Mouse (Mus musculus) neural tube, embryonic 13.5 days (tissue): ENCODE measurements around the gene Col8a1. TPM values are rescaled to one million over a fixed set of nuclear protein-coding genes. Genes with fewer than 3 reads are reported as not detected.

Source experiments
- ATAC-seq: fragments of 200-750 bp; cut with Nextera tagmentation; 2 replicates; pipeline ENCODE4 v1.8.0; 2017; ENCODE audit warnings: low read depth, mild to moderate bottlenecking, moderate TSS enrichment, moderate library complexity
- H3K27ac ChIP-seq: fragments of 300-500 bp; sonication (generic); replicated peaks from 2 replicates; pipeline ENCODE4 v1.5.1; 2015; ENCODE audit warnings: moderate library complexity, mild to moderate bottlenecking, inconsistent platforms
- H3K27me3 ChIP-seq: fragments of 300-500 bp; sonication (generic); 2 replicates; pipeline ENCODE4 v1.6.1; 2015; ENCODE audit warnings: mild to moderate bottlenecking, inconsistent platforms
- H3K36me3 ChIP-seq: fragments of 300-500 bp; sonication (generic); 2 replicates; pipeline ENCODE4 v1.6.1; 2015; ENCODE audit warnings: mild to moderate bottlenecking, inconsistent platforms
- H3K4me1 ChIP-seq: fragments of 300-500 bp; sonication (generic); replicated peaks from 2 replicates; pipeline ENCODE4 v1.6.1; 2015; ENCODE audit warnings: inconsistent platforms
- H3K4me2 ChIP-seq: fragments of 300-500 bp; sonication (generic); 2 replicates; pipeline ENCODE4 v1.6.1; 2015; ENCODE audit warnings: inconsistent platforms, mild to moderate bottlenecking, moderate library complexity
- H3K4me3 ChIP-seq: fragments of 300-500 bp; sonication (generic); 2 replicates; pipeline ENCODE4 v1.5.1; 2015; ENCODE audit warnings: mild to moderate bottlenecking, inconsistent platforms
- H3K9ac ChIP-seq: fragments of 300-500 bp; sonication (generic); 2 replicates; pipeline ENCODE4 v1.6.1; 2015; ENCODE audit warnings: moderate library complexity, mild to moderate bottlenecking, inconsistent platforms
- H3K9me3 ChIP-seq: fragments of 300-500 bp; sonication (generic); 2 replicates; pipeline ENCODE4 v1.6.1; 2016; ENCODE audit warnings: inconsistent platforms
- WGBS: fragments of 180-500 bp; shearing (Covaris S2); methylation state at CpG from one replicate; pipeline ENCODE4 v1.1.7; 2015; 5-methylcytosine and 5-hydroxymethylcytosine counted together
- polyA plus RNA-seq: library from polyadenylated mRNA; unstranded; fragments of >200 nt; fragmentation: Nextera tagmentation; extraction: Ambion mirVana; gene quantifications from 2 replicates; pipeline ENCODE4 v1.2.1, GENCODE M21; 2015

The Col8a1 gene
- polyA plus RNA-seq, 1 experiment from 2014 or later: 5.2 TPM

GRCm38 (mm10) chr16:57740169-57740568 is 14.4 kb downstream of the Col8a1 start:
- no peaks in the 10 kb centered on the region for H3K9me3 ChIP-seq
- 82% methylated on average over 3 of the region's 3 CpGs for WGBS
- ATAC-seq: no peak

GRCm38 (mm10) chr16:57734942-57735341 is 19.6 kb downstream of the Col8a1 start:
- Histone ChIP-seq H3K27me3 (no peaks in the 10 kb centered on the region), H3K4me3 (no peak overlapping the region), H3K27ac (no peak overlapping the region), H3K36me3 (no peaks in the 10 kb centered on the region), H3K4me1 (no peaks in the 10 kb centered on the region), H3K9me3 (no peaks in the 10 kb centered on the region), H3K4me2 (no peak overlapping the region), H3K9ac (no peak overlapping the region)
- WGBS: 89% methylated on average over 2 of the region's 2 CpGs
- ATAC-seq: no peak

More at GRCm38 (mm10) chr16:57740169-57740568, 14.4 kb downstream of the Col8a1 start:
- Histone ChIP-seq H3K27ac (no peak overlapping the region), H3K4me1 (no peaks in the 10 kb centered on the region), H3K27me3 (no peaks in the 10 kb centered on the region), H3K4me2 (no peak overlapping the region), H3K4me3 (no peak overlapping the region), H3K36me3 (no peaks in the 10 kb centered on the region), H3K9ac (no peak overlapping the region)

GRCm38 (mm10) chr16:57733545-57733944 is 21.0 kb downstream of the Col8a1 start:
- H3K4me2 ChIP-seq: no peak overlapping the region
- H3K36me3 ChIP-seq: no peaks in the 10 kb centered on the region
- no peak for ATAC-seq
- no peak overlapping the region for H3K27ac ChIP-seq
- no peaks in the 10 kb centered on the region for H3K27me3 ChIP-seq
- no peaks in the 10 kb centered on the region for H3K4me1 ChIP-seq
- H3K4me3 ChIP-seq: no peak overlapping the region
- no peak overlapping the region for H3K9ac ChIP-seq
- H3K9me3 ChIP-seq: no peaks in the 10 kb centered on the region
- WGBS: 79% methylated on average over 1 of the region's 1 CpGs

- 84% methylated on average over 3 of the region's 3 CpGs for WGBS
- Histone ChIP-seq H3K9ac (no peak overlapping the region), H3K9me3 (no peaks in the 10 kb centered on the region), H3K27ac (no peak overlapping the region), H3K27me3 (no peaks in the 10 kb centered on the region), H3K4me1 (no peaks in the 10 kb centered on the region), H3K4me3 (no peak overlapping the region), H3K36me3 (no peaks in the 10 kb centered on the region), H3K4me2 (no peak overlapping the region)
- ATAC-seq: no peak
Measured at GRCm38 (mm10) chr16:57733139-57733538, 21.4 kb downstream of the Col8a1 start.

- H3K9me3 ChIP-seq: peaks cover 4% of the 10 kb centered on the region; the same call in 1 of the 2 replicates
- H3K27me3 ChIP-seq: no peaks in the 10 kb centered on the region
- ATAC-seq: no peak
- no peaks in the 10 kb centered on the region for H3K4me1 ChIP-seq
- H3K4me3 ChIP-seq: no peak overlapping the region
- WGBS: 70% methylated on average over 3 of the region's 3 CpGs
- no peaks in the 10 kb centered on the region for H3K36me3 ChIP-seq
- no peak overlapping the region for H3K4me2 ChIP-seq
- H3K27ac ChIP-seq: no peak overlapping the region
- H3K9ac ChIP-seq: no peak overlapping the region
Measured at GRCm38 (mm10) chr16:57724978-57725377, 29.6 kb downstream of the Col8a1 start.

- H3K4me3 ChIP-seq: no peak overlapping the region
- 85% methylated on average over 2 of the region's 2 CpGs for WGBS
- H3K9me3 ChIP-seq: no peaks in the 10 kb centered on the region
- no peaks in the 10 kb centered on the region for H3K4me1 ChIP-seq
- H3K9ac ChIP-seq: no peak overlapping the region
- no peaks in the 10 kb centered on the region for H3K36me3 ChIP-seq
- no peak for ATAC-seq
- H3K27me3 ChIP-seq: no peaks in the 10 kb centered on the region
- no peak overlapping the region for H3K27ac ChIP-seq
- H3K4me2 ChIP-seq: no peak overlapping the region
Measured at GRCm38 (mm10) chr16:57718982-57719381, 35.6 kb downstream of the Col8a1 start.

- no peaks in the 10 kb centered on the region for H3K9me3 ChIP-seq
- H3K4me1 ChIP-seq: no peaks in the 10 kb centered on the region
- H3K4me2 ChIP-seq: no peak overlapping the region
- no peak overlapping the region for H3K4me3 ChIP-seq
- 90% methylated on average over 5 of the region's 5 CpGs for WGBS
- no peak overlapping the region for H3K27ac ChIP-seq
- no peaks in the 10 kb centered on the region for H3K36me3 ChIP-seq
- H3K9ac ChIP-seq: no peak overlapping the region
- no peaks in the 10 kb centered on the region for H3K27me3 ChIP-seq
- ATAC-seq: no peak
Measured at GRCm38 (mm10) chr16:57698733-57699132, 55.8 kb downstream of the Col8a1 start.

- Histone ChIP-seq H3K4me2 (no peak overlapping the region), H3K27ac (no peak overlapping the region), H3K27me3 (no peaks in the 10 kb centered on the region), H3K36me3 (no peaks in the 10 kb centered on the region), H3K4me1 (no peaks in the 10 kb centered on the region), H3K9me3 (no peaks in the 10 kb centered on the region), H3K4me3 (no peak overlapping the region), H3K9ac (no peak overlapping the region)
- WGBS: 38% methylated on average over 1 of the region's 1 CpGs
- ATAC-seq: no peak
Measured at GRCm38 (mm10) chr16:57694694-57695093, 59.8 kb downstream of the Col8a1 start.

GRCm38 (mm10) chr16:57693906-57694522 is 60.5 kb downstream of the Col8a1 start:
- Histone ChIP-seq H3K4me2 (no peak overlapping the region), H3K27me3 (no peaks in the 10 kb centered on the region), H3K9ac (no peak overlapping the region), H3K4me1 (no peaks in the 10 kb centered on the region), H3K4me3 (no peak overlapping the region), H3K36me3 (no peaks in the 10 kb centered on the region), H3K27ac (no peak overlapping the region), H3K9me3 (no peaks in the 10 kb centered on the region)
- ATAC-seq: no peak
- 78% methylated on average over 2 of the region's 2 CpGs for WGBS

- Histone ChIP-seq H3K4me1 (no peaks in the 10 kb centered on the region), H3K9ac (no peak overlapping the region), H3K9me3 (no peaks in the 10 kb centered on the region), H3K4me2 (no peak overlapping the region), H3K27ac (no peak overlapping the region), H3K4me3 (no peak overlapping the region), H3K27me3 (no peaks in the 10 kb centered on the region), H3K36me3 (no peaks in the 10 kb centered on the region)
- 52% methylated on average over 5 of the region's 5 CpGs for WGBS
- ATAC-seq: no peak
Measured at GRCm38 (mm10) chr16:57685790-57686399, 68.6 kb downstream of the Col8a1 start.

- 54% methylated on average over 2 of the region's 2 CpGs for WGBS
- Histone ChIP-seq H3K9me3 (no peaks in the 10 kb centered on the region), H3K4me2 (no peak overlapping the region), H3K27ac (no peak overlapping the region), H3K36me3 (no peaks in the 10 kb centered on the region), H3K27me3 (no peaks in the 10 kb centered on the region), H3K9ac (no peak overlapping the region), H3K4me1 (no peaks in the 10 kb centered on the region), H3K4me3 (no peak overlapping the region)
- no peak for ATAC-seq
Measured at GRCm38 (mm10) chr16:57672251-57672650, 82.3 kb downstream of the Col8a1 start.

GRCm38 (mm10) chr16:57671637-57672036 is 82.9 kb downstream of the Col8a1 start:
- no peak overlapping the region for H3K4me2 ChIP-seq
- H3K9ac ChIP-seq: no peak overlapping the region
- H3K4me1 ChIP-seq: no peaks in the 10 kb centered on the region
- no peak for ATAC-seq
- no peaks in the 10 kb centered on the region for H3K36me3 ChIP-seq
- no peaks in the 10 kb centered on the region for H3K9me3 ChIP-seq
- WGBS: 95% methylated on average over 2 of the region's 2 CpGs
- no peak overlapping the region for H3K4me3 ChIP-seq
- no peaks in the 10 kb centered on the region for H3K27me3 ChIP-seq
- no peak overlapping the region for H3K27ac ChIP-seq

- no peak overlapping the region for H3K9ac ChIP-seq
- H3K4me1 ChIP-seq: no peaks in the 10 kb centered on the region
- H3K4me2 ChIP-seq: no peak overlapping the region
- H3K27ac ChIP-seq: no peak overlapping the region
- ATAC-seq: 0 out of 2 replicates have a peak, but pooled peaks have one; percentile 27
- WGBS: 17% methylated on average over 3 of the region's 3 CpGs
- no peaks in the 10 kb centered on the region for H3K9me3 ChIP-seq
- no peaks in the 10 kb centered on the region for H3K27me3 ChIP-seq
- no peaks in the 10 kb centered on the region for H3K36me3 ChIP-seq
- H3K4me3 ChIP-seq: no peak overlapping the region
Measured at GRCm38 (mm10) chr16:57669348-57669747, 85.2 kb downstream of the Col8a1 start.
